Mouse (Mus musculus) stomach, postnatal 0 days (tissue): ENCODE results near the gene Hist1h1d.

ENCODE experiments used
- CTCF ChIP-seq: IDR thresholded peaks from 2 replicates; pipeline ENCODE4 v1.5.1; 2016; ENCODE audit warnings: antibody characterized with exemption, low read depth, mild to moderate bottlenecking, moderate library complexity
- EP300 ChIP-seq: optimal IDR thresholded peaks from 2 replicates; pipeline ENCODE3; 2016; ENCODE audit warnings: antibody characterized with exemption

- TF ChIP-seq EP300 (no peak), CTCF (no peak)
Measured at GRCm38 (mm10) chr13:23576351-23576881, 23.4 kb downstream of the Hist1h1d start.
